Mouse (Mus musculus) CH12.LX (cell line): ENCODE data around the gene Arhgef17. TPM values are rescaled to one million over a fixed set of nuclear protein-coding genes. Genes with fewer than 3 reads are reported as not detected.

Experiments used
- DNase-seq: peaks from one replicate; pipeline ENCODE4 v3.0.0-alpha.2; 2013; ENCODE audit errors: extremely low read depth
- H3K27ac ChIP-seq: 2 replicates; pipeline ENCODE4 v1.5.1; 2012; ENCODE audit warnings: low read depth, mild to moderate bottlenecking, control low read depth, moderate library complexity; ENCODE audit not compliant: insufficient read depth
- H3K27me3 ChIP-seq: replicated peaks from 2 replicates; pipeline ENCODE3; 2012; ENCODE audit warnings: inconsistent platforms
- H3K36me3 ChIP-seq, 2 experiments: replicated peaks in 1 of 2; 2 replicates each; pipeline versions ENCODE3 to v1.6.1; 2012; ENCODE audit warnings: inconsistent platforms in 1 of 2, low read length in 1 of 2, mild to moderate bottlenecking in 1 of 2, mixed read lengths in 1 of 2, moderate library complexity in 1 of 2; ENCODE audit not compliant: control insufficient read depth in 1 of 2, insufficient read depth in 1 of 2
- H3K4me1 ChIP-seq, 2 experiments: 2 replicates each; pipeline ENCODE4 v1.6.1; 2012; ENCODE audit warnings: inconsistent platforms in 1 of 2, moderate library complexity in 1 of 2; ENCODE audit not compliant: insufficient read depth in 2 of 2, control insufficient read depth in 1 of 2
- H3K4me2 ChIP-seq: 2 replicates; pipeline ENCODE4 v1.6.1; 2012; ENCODE audit warnings: low read depth, mild to moderate bottlenecking, control low read depth; ENCODE audit not compliant: poor library complexity, insufficient read depth, severe bottlenecking
- H3K4me3 ChIP-seq, 3 experiments: fragments of 150-350 bp in 1 of 3; sonication (generic) in 1 of 3; replicated peaks in 1 of 3; 2 replicates each; pipeline versions ENCODE3 to v1.5.1; 2011 to 2012; ENCODE audit warnings: low read depth in 2 of 3, low read length in 2 of 3, mild to moderate bottlenecking in 2 of 3, moderate library complexity in 2 of 3, control low read depth in 1 of 3, improper control_type of control experiment in 1 of 3, inconsistent platforms in 1 of 3, mixed read lengths in 1 of 3; ENCODE audit not compliant: poor library complexity in 1 of 3
- H3K79me2 ChIP-seq: replicated peaks from 2 replicates; pipeline ENCODE4 v1.6.1; 2012; ENCODE audit warnings: mild to moderate bottlenecking, moderate library complexity; ENCODE audit not compliant: control insufficient read depth, poor library complexity, insufficient read depth, severe bottlenecking; ENCODE audit errors: extremely low read depth
- H3K9ac ChIP-seq: 2 replicates; pipeline ENCODE4 v1.6.1; 2012; ENCODE audit warnings: low read depth, mild to moderate bottlenecking, control low read depth, moderate library complexity; ENCODE audit not compliant: insufficient read depth
- H3K9me3 ChIP-seq: replicated peaks from 2 replicates; pipeline ENCODE3; 2012; ENCODE audit warnings: low read length, inconsistent platforms, mixed read lengths
- CTCF ChIP-seq, 2 experiments: IDR thresholded peaks in 1 of 2; conservative IDR thresholded peaks in 1 of 2; 2 replicates each; pipeline ENCODE4 v1.5.1; 2011 to 2012; ENCODE audit warnings: low read depth in 2 of 2, low read length in 2 of 2, improper control_type of control experiment in 1 of 2, inconsistent platforms in 1 of 2, mild to moderate bottlenecking in 1 of 2, moderate library complexity in 1 of 2
- E2F4 ChIP-seq: IDR thresholded peaks from 2 replicates; pipeline ENCODE4 v1.6.1; 2011; ENCODE audit warnings: low read depth, low read length, improper control_type of control experiment; ENCODE audit not compliant: insufficient replicate concordance
- EP300 ChIP-seq: IDR thresholded peaks from 2 replicates; pipeline ENCODE4 v1.6.1; 2011; ENCODE audit warnings: low read length, improper control_type of control experiment
- ETS1 ChIP-seq: conservative IDR thresholded peaks from 2 replicates; pipeline ENCODE4 v1.6.1; 2012; ENCODE audit warnings: low read depth, mild to moderate bottlenecking, inconsistent platforms, low read length, improper control_type of control experiment, moderate library complexity
- GABPA ChIP-seq: IDR thresholded peaks from 2 replicates; pipeline ENCODE4 v1.6.1; 2012; ENCODE audit warnings: low read depth, low read length, improper control_type of control experiment, inconsistent platforms; ENCODE audit not compliant: insufficient replicate concordance
- IRF4 ChIP-seq: IDR thresholded peaks from 2 replicates; pipeline ENCODE4 v1.6.1; 2014; ENCODE audit warnings: low read depth, mild to moderate bottlenecking, inconsistent platforms, low read length, improper control_type of control experiment
- JUN ChIP-seq: IDR thresholded peaks from 2 replicates; pipeline ENCODE4 v1.6.1; 2011; ENCODE audit warnings: low read depth, mild to moderate bottlenecking, low read length, improper control_type of control experiment, moderate library complexity; ENCODE audit not compliant: insufficient read depth
- KAT2A ChIP-seq: IDR thresholded peaks from 2 replicates; pipeline ENCODE4 v1.6.1; 2012; ENCODE audit warnings: low read length, improper control_type of control experiment, inconsistent platforms; ENCODE audit not compliant: insufficient replicate concordance
- MEF2A ChIP-seq: IDR thresholded peaks from 2 replicates; pipeline ENCODE4 v1.6.1; 2014; ENCODE audit warnings: low read depth, mild to moderate bottlenecking, inconsistent platforms, low read length, improper control_type of control experiment, borderline replicate concordance
- MYC ChIP-seq: IDR thresholded peaks from 2 replicates; pipeline ENCODE4 v1.6.1; 2011; ENCODE audit warnings: low read depth, mild to moderate bottlenecking, improper control_type of control experiment, low read length
- NRF1 ChIP-seq: IDR thresholded peaks from 2 replicates; pipeline ENCODE4 v1.6.1; 2014; ENCODE audit warnings: low read depth, mild to moderate bottlenecking, inconsistent platforms, low read length, improper control_type of control experiment, moderate library complexity
- PAX5 ChIP-seq: IDR thresholded peaks from 2 replicates; pipeline ENCODE4 v1.6.1; 2012; ENCODE audit warnings: low read length, inconsistent platforms, mixed read lengths
- POLR2A ChIP-seq: IDR thresholded peaks from 2 replicates; pipeline ENCODE4 v1.6.1; 2011; ENCODE audit warnings: low read depth, mild to moderate bottlenecking, improper control_type of control experiment, low read length
- RAD21 ChIP-seq: IDR thresholded peaks from 2 replicates; pipeline ENCODE4 v1.6.1; 2011; ENCODE audit warnings: low read depth, mild to moderate bottlenecking, low read length, improper control_type of control experiment, moderate library complexity
- RCOR1 ChIP-seq: conservative IDR thresholded peaks from 2 replicates; pipeline ENCODE4 v1.6.1; 2012; ENCODE audit warnings: low read depth, mild to moderate bottlenecking, inconsistent platforms, low read length, improper control_type of control experiment
- TBP ChIP-seq: conservative IDR thresholded peaks from 2 replicates; pipeline ENCODE4 v1.6.1; 2011; ENCODE audit warnings: low read depth, low read length, improper control_type of control experiment
- USF1 ChIP-seq: IDR thresholded peaks from 2 replicates; pipeline ENCODE4 v1.6.1; 2014; ENCODE audit warnings: low read depth, mild to moderate bottlenecking, inconsistent platforms, low read length, improper control_type of control experiment
- ZC3H11A ChIP-seq: IDR thresholded peaks from 2 replicates; pipeline ENCODE4 v1.6.1; 2012; ENCODE audit warnings: low read depth, mild to moderate bottlenecking, inconsistent platforms, low read length, improper control_type of control experiment
- ZNF384 ChIP-seq: IDR thresholded peaks from 2 replicates; pipeline ENCODE4 v1.6.1; 2012; ENCODE audit warnings: low read depth, low read length, improper control_type of control experiment, inconsistent platforms
- dilution Hi-C: fragments of 300-500 bp; cut with MboI; formaldehyde crosslinking; loops from 2 replicates; pipeline ENCODE4 v1.14.3; 2020; ENCODE audit warnings: low sequenced_read_pairs; ENCODE audit not compliant: extremely low pct_unique_long_range_greater_than_20kb, extremely low pct_ligation_motif_present
- in situ Hi-C: fragments of 300-500 bp; cut with MboI; formaldehyde crosslinking; loops from 3 replicates; pipeline ENCODE4 v1.14.3; 2019; ENCODE audit warnings: low sequenced_read_pairs, low pct_ligation_motif_present, low pct_unique_long_range_greater_than_20kb, mixed read lengths
- polyA plus RNA-seq: library from polyadenylated mRNA; unstranded; fragments of >175 nt; gene quantifications from 2 replicates; pipeline ENCODE4 v1.2.1, GENCODE M21; 2012; ENCODE audit warnings: low read depth; ENCODE audit not compliant: insufficient read length
- total RNA-seq, 2 experiments: library from RNA; depleted of rRNA; stranded (reverse); fragments of 300-350 nt in 1 of 2; fragments of >200 nt in 1 of 2; gene quantifications; 2 replicates each; pipeline ENCODE4 v1.2.3; 2012 to 2014

The Arhgef17 gene
- total and polyA plus RNA-seq, 3 experiments: 2.3 to 6.7 (median 5.6) TPM

GRCm38 (mm10) chr7:100968874-100969659 is 37.2 kb upstream of the Arhgef17 start:
- Histone ChIP-seq H3K9me3 (no peaks in the 10 kb centered on the region), H3K4me3 (no peak overlapping the region), H3K9ac (no peak overlapping the region), H3K27ac (no peak overlapping the region), H3K79me2 (no peaks in the 10 kb centered on the region), H3K27me3 (peaks cover 21% of the 10 kb centered on the region), H3K4me2 (no peak overlapping the region), H3K4me1 (peaks cover 10 to 14% of the 10 kb centered on the region in 2 experiments), H3K36me3 (no peaks in the 10 kb centered on the region)
- dilution Hi-C loops (no loop called here), in situ Hi-C loops (no loop called here)
- no peak for DNase-seq
- TF ChIP-seq USF1 (no peak), MEF2A (no peak), RAD21 (no peak), JUN (no peak), IRF4 (no peak), ZC3H11A (no peak), NRF1 (no peak), RCOR1 (no peak), ZNF384 (no peak), KAT2A (no peak), EP300 (no peak), CTCF (conservative IDR thresholded peaks at IDR 0.05 in 1 of 2, IDR thresholded peaks at IDR 0.05 in 1 of 2; ENCODE audit: low read depth in 2 of 2, low read length in 2 of 2) (no peak), GABPA (no peak), MYC (no peak), TBP (no peak), POLR2A (no peak), ETS1 (no peak)

GRCm38 (mm10) chr7:100968376-100968775 is 36.5 kb upstream of the Arhgef17 start:
- no peak overlapping the region for H3K4me3 ChIP-seq
- H3K79me2 ChIP-seq: no peaks in the 10 kb centered on the region
- H3K36me3 ChIP-seq: no peaks in the 10 kb centered on the region
- peaks cover 21% of the 10 kb centered on the region for H3K27me3 ChIP-seq
- H3K9me3 ChIP-seq: no peaks in the 10 kb centered on the region
- H3K9ac ChIP-seq: no peak overlapping the region
- TF ChIP-seq E2F4 (no peak), PAX5 (no peak)
- H3K27ac ChIP-seq: no peak overlapping the region
- DNase-seq: no peak
- peaks cover 12 to 19% of the 10 kb centered on the region in 2 experiments for H3K4me1 ChIP-seq
- dilution Hi-C loops: no loop called here
- H3K4me2 ChIP-seq: no peak overlapping the region
- in situ Hi-C loops: no loop called here
